Mouse (Mus musculus) lung, embryonic 14.5 days (tissue): ENCODE data around the gene Hamp. TPM values are rescaled to one million over a fixed set of nuclear protein-coding genes. Genes with fewer than 3 reads are reported as not detected.
A peak's percentile ranks its signal among the peaks of the same experiment; 100 is the strongest.

Source experiments
- ATAC-seq: fragments of 200-750 bp; cut with Nextera tagmentation; 2 replicates; pipeline ENCODE4 v1.8.0; 2017; ENCODE audit warnings: mild to moderate bottlenecking, moderate TSS enrichment, moderate library complexity; ENCODE audit not compliant: insufficient read depth
- DNase-seq: peaks from one replicate; pipeline ENCODE4 v3.0.0-alpha.2; 2015
- H3K27ac ChIP-seq: fragments of 300-500 bp; sonication (generic); 2 replicates; pipeline ENCODE4 v1.5.1; 2014; ENCODE audit warnings: low read depth, mild to moderate bottlenecking, moderate library complexity
- H3K27me3 ChIP-seq: fragments of 300-500 bp; sonication (generic); 2 replicates; pipeline ENCODE4 v1.6.1; 2014; ENCODE audit warnings: low read length, control low read depth; ENCODE audit not compliant: insufficient read depth
- H3K36me3 ChIP-seq: fragments of 300-500 bp; sonication (generic); 2 replicates; pipeline ENCODE4 v1.6.1; 2014; ENCODE audit warnings: control low read depth; ENCODE audit not compliant: insufficient read depth
- H3K4me1 ChIP-seq: fragments of 300-500 bp; sonication (generic); 2 replicates; pipeline ENCODE4 v1.6.1; 2014; ENCODE audit warnings: antibody characterized with exemption, control low read depth; ENCODE audit not compliant: insufficient read depth
- H3K4me2 ChIP-seq: fragments of 300-500 bp; sonication (generic); 2 replicates; pipeline ENCODE4 v1.6.1; 2014; ENCODE audit warnings: mild to moderate bottlenecking
- H3K4me3 ChIP-seq: fragments of 300-500 bp; sonication (generic); 2 replicates; pipeline ENCODE4 v1.5.1; 2014; ENCODE audit warnings: low read depth, low read length
- H3K9ac ChIP-seq: fragments of 300-500 bp; sonication (generic); 2 replicates; pipeline ENCODE4 v1.6.1; 2014
- H3K9me3 ChIP-seq: fragments of 300-500 bp; sonication (generic); 2 replicates; pipeline ENCODE4 v1.6.1; 2016; ENCODE audit warnings: low read depth, low read length, control low read depth
- CTCF ChIP-seq: IDR thresholded peaks from 2 replicates; pipeline ENCODE4 v1.5.1; 2016; ENCODE audit warnings: antibody characterized with exemption, low read depth
- WGBS: fragments of 180-500 bp; shearing (Covaris S2); extraction: QIAGEN DNeasy Blood & Tissue Kit; methylation state at CpG from one replicate; pipeline ENCODE4 v1.1.7; 2014; 5-methylcytosine and 5-hydroxymethylcytosine counted together
- polyA plus RNA-seq: library from polyadenylated mRNA; unstranded; fragments of >200 nt; fragmentation: Nextera tagmentation; extraction: Ambion mirVana; gene quantifications from 2 replicates; pipeline ENCODE4 v1.2.1, GENCODE M21; 2014

Hamp gene
- not detected in 2 replicates for polyA plus RNA-seq

- ATAC-seq (no peak), DNase-seq (no peak)
- 57% methylated on average over 9 of the region's 9 CpGs for WGBS
- Histone ChIP-seq H3K9ac (no peak within 1 kb of the TSS), H3K4me2 (no peak within 1 kb of the TSS), H3K27me3 (no peaks in the 10 kb centered on the region), H3K36me3 (peaks cover 17% of the 10 kb centered on the region), H3K4me1 (no peaks in the 10 kb centered on the region), H3K27ac (no peak within 1 kb of the TSS), H3K4me3 (no peak within 1 kb of the TSS), H3K9me3 (no peaks in the 10 kb centered on the region)
- TF ChIP-seq CTCF, result no peak
These were observed at the start of gene Hamp for GRCm38 (mm10) chr7:30943909-30944635. Gene Hamp (minus strand): TSS chr7:30944032.

GRCm38 (mm10) chr7:30992148-30992547 lies 48.3 kb upstream of the Hamp start:
- H3K27ac ChIP-seq, result no peak overlapping the region
- no peaks in the 10 kb centered on the region for H3K36me3 ChIP-seq
- no peaks in the 10 kb centered on the region for H3K4me1 ChIP-seq
- H3K4me2 ChIP-seq, result no peak overlapping the region
- no peak for TF ChIP-seq CTCF
- H3K9ac ChIP-seq, result no peak overlapping the region
- H3K9me3 ChIP-seq, result no peaks in the 10 kb centered on the region
- H3K27me3 ChIP-seq, result no peaks in the 10 kb centered on the region
- 57% methylated on average over 5 of the region's 5 CpGs for WGBS
- DNase-seq (no peak), ATAC-seq (no peak)
- no peak overlapping the region for H3K4me3 ChIP-seq

GRCm38 (mm10) chr7:30988519-30989162 lies 44.8 kb upstream of the Hamp start:
- Histone ChIP-seq H3K4me1 (no peaks in the 10 kb centered on the region), H3K4me2 (no peak overlapping the region), H3K36me3 (no peaks in the 10 kb centered on the region), H3K27me3 (no peaks in the 10 kb centered on the region), H3K9me3 (no peaks in the 10 kb centered on the region), H3K9ac (no peak overlapping the region), H3K4me3 (no peak overlapping the region), H3K27ac (no peak overlapping the region)
- WGBS, result 80% methylated on average over 4 of the region's 4 CpGs
- DNase-seq, result no peak
- no peak for TF ChIP-seq CTCF
- ATAC-seq, result no peak

- WGBS, result 84% methylated on average over 9 of the region's 9 CpGs
- no peak for TF ChIP-seq CTCF
- Histone ChIP-seq H3K27me3 (no peaks in the 10 kb centered on the region), H3K27ac (no peak overlapping the region), H3K4me3 (no peak overlapping the region), H3K9me3 (no peaks in the 10 kb centered on the region), H3K4me2 (no peak overlapping the region), H3K4me1 (no peaks in the 10 kb centered on the region), H3K9ac (no peak overlapping the region), H3K36me3 (no peaks in the 10 kb centered on the region)
- ATAC-seq (no peak), DNase-seq (no peak)
These were observed 41.5 kb upstream of the Hamp start for GRCm38 (mm10) chr7:30985357-30985756.

GRCm38 (mm10) chr7:30981703-30982102 lies 37.9 kb upstream of the Hamp start:
- Histone ChIP-seq H3K27me3 (no peaks in the 10 kb centered on the region), H3K9ac (no peak overlapping the region), H3K27ac (no peak overlapping the region), H3K4me1 (no peaks in the 10 kb centered on the region), H3K4me2 (no peak overlapping the region), H3K36me3 (no peaks in the 10 kb centered on the region), H3K4me3 (no peak overlapping the region), H3K9me3 (no peaks in the 10 kb centered on the region)
- ATAC-seq (no peak), DNase-seq (no peak)
- TF ChIP-seq CTCF, result no peak
- WGBS, result 87% methylated on average over 4 of the region's 4 CpGs

- Histone ChIP-seq H3K4me2 (peak within 1 kb of the TSS; percentile 55), H3K9ac (peak within 1 kb of the TSS; percentile 68), H3K4me3 (peak within 1 kb of the TSS; percentile 49), H3K27ac (peak within 1 kb of the TSS; percentile 91), H3K27me3 (peaks cover 13% of the 10 kb centered on the region), H3K36me3 (no peaks in the 10 kb centered on the region; the same call in 1 of the 2 replicates), H3K9me3 (no peaks in the 10 kb centered on the region), H3K4me1 (no peaks in the 10 kb centered on the region)
- under 1% methylated on average over 37 of the region's 37 CpGs for WGBS
- ATAC-seq, result peak; percentile 92
- DNase-seq, result peak; percentile 92
- peak; percentile 87 for TF ChIP-seq CTCF
These were observed 29.9 kb upstream of the Hamp start, which contains the start of gene Fam187b for GRCm38 (mm10) chr7:30973501-30974289. Gene Fam187b (plus strand): TSS chr7:30973790.

GRCm38 (mm10) chr7:30973251-30973500 lies 29.3 kb upstream of the Hamp start, which contains the start of gene Lsr:
Gene Lsr (minus strand): TSS chr7:30973464.
- peaks cover 4% of the 10 kb centered on the region; the same call in 1 of the 2 replicates for H3K36me3 ChIP-seq
- H3K4me2 ChIP-seq, result peak within 1 kb of the TSS; percentile 55
- no peaks in the 10 kb centered on the region for H3K9me3 ChIP-seq
- DNase-seq (peak; percentile 74), ATAC-seq (no peak; the same call in 1 of the 2 replicates)
- no peak for TF ChIP-seq CTCF
- H3K9ac ChIP-seq, result peak within 1 kb of the TSS; percentile 68
- peak within 1 kb of the TSS; percentile 91 for H3K27ac ChIP-seq
- H3K4me3 ChIP-seq, result peak within 1 kb of the TSS; percentile 49
- WGBS, result 0% methylated on average over 19 of the region's 19 CpGs
- no peaks in the 10 kb centered on the region for H3K4me1 ChIP-seq
- H3K27me3 ChIP-seq, result peaks cover 13% of the 10 kb centered on the region
